Mouse (Mus musculus) cerebellum, adult 2 months (tissue): ENCODE measurements around the gene Abl1.

ENCODE experiments used
- CTCF ChIP-seq: fragments of 200-500 bp; IDR thresholded peaks from 2 replicates; pipeline ENCODE4 v1.5.1; 2011; ENCODE audit warnings: low read depth, mild to moderate bottlenecking, control low read depth, low read length, moderate library complexity, borderline replicate concordance; ENCODE audit not compliant: insufficient read depth
- POLR2A ChIP-seq: fragments of 200-500 bp; IDR thresholded peaks from 2 replicates; pipeline ENCODE4 v1.6.1; 2011; ENCODE audit warnings: low read length, control low read depth, borderline replicate concordance; ENCODE audit not compliant: insufficient read depth

GRCm38 (mm10) chr2:31641508-31641830, 46.7 kb upstream of the Abl1 start:
- TF ChIP-seq CTCF (no peak), POLR2A (no peak)
